Mouse (Mus musculus): ENCODE data around the gene Il6ra. TPM values are rescaled to one million over a fixed set of nuclear protein-coding genes. Genes with fewer than 3 reads are reported as not detected.

Gene Il6ra
- total RNA-seq, 2 experiments from 2014 or later, result 2.4 to 8.7 TPM

DNA sequence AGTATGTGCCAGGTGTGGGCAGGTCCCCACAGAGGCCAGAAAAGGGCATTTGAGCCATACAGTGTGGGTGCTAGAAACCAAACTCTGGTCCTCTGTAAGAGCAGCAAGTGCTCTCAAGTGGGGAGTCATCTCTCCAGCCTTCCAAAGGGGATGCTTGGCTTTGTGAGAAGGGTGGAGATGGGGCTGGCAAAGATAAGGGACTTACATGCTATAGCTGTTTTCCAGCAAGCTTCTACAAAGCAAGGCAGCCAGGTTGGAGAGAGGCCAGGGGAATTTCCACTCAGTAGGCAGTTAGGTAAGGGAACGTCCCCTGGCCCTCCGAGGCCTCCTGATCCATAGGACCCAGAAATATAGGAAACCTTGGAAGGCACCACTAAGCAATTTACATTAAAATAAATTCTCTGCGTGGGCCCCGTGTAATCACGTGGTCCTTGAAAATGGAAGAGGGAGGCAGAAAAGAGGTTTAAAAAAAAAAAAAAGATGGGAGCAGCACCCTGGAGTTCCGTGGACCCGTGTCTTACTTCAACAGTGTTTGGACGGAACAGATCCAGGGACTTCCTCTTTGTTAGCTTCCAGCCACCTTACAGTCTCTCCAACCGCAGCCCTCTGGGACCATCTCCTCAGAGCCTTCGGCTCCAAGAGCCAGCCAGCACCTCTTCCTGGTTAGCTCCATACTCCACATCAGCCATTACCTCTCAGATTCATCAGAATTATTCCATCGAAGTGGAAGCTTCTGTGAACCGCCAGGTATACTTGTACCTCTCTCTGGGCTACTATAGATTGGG lies 92.5 kb downstream of the Il6ra start:
- intact Hi-C loops (cut with DNase I; ENCODE audit: low total_unique reads), result no loop called here
- no peak for DNase-seq

DNA sequence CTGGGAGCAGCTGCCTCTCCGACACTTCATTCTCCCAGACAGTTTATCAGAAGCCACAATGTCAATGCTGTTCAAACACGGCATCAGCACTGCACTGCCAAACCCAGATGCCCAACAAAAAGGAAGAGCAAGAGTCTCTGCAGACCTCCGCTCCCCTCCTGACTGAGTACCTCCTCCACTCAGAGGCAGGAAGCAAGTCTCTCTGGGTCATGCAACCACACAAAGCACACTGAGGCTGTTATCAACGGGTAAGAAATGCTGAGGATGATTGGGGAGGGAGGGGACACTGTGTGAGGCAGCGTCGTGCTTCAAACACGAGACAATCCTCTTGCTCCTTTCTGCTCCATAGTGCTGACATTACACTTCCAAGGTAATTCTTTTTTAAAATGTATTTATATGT lies 93.1 kb downstream of the Il6ra start:
- intact Hi-C loops (cut with DNase I; ENCODE audit: low total_unique reads), result loop anchor here (5.0 kb wide), 1 partner anchor 37 kb away; no protein-coding TSS in a partner anchor
- no peak for DNase-seq

DNA sequence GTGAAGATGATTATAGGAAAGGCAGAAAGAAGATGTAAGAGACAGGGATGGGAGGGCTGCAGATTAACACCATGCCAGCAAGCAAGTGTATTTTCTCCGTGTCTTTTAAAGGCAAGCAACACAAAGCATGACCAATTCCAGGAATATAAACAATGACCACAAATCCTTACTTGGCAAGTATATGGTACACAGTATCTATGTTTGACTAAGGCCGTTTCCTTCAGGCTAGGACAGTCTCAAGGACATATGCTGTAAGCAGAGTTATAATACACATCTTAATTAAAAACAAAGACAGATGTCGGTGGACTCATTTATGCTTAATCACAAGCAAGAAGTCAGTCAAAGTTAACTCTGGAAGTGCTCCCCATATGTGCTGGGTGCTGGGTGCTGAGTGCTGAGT lies 94.4 kb downstream of the Il6ra start:
- intact Hi-C loops (cut with DNase I; ENCODE audit: low total_unique reads), result loop anchor here (5.0 kb wide), 1 partner anchor 39 kb away; no protein-coding TSS in a partner anchor
- DNase-seq, result no peak

DNA sequence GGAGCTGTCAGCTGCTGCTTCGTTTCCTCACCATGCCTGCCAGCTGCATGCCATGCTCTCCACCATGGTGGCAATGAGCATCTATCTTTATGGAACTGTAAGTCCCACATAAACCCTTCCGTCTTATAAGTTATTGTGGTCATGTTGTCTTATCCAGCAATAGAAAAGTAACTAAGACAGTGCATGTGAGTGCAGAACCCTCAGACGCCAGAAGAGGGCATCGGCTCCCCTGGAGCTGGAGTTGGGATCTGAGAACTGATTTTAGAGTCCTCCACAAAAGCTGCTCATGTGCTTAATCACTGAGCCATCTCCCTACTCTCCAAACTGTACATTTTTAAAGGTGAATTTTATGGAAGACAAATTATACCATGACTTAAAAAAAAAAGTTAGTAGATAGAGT lies 95.9 kb downstream of the Il6ra start:
- peak; percentile 40 for DNase-seq
- intact Hi-C loops (cut with DNase I; ENCODE audit: low total_unique reads), result loop anchor here (5.0 kb wide), 1 partner anchor 40 kb away; no protein-coding TSS in a partner anchor

Other genes with a start within 250 kb of the Il6ra start
- gene Adar, start 198.2 kb downstream of the Il6ra start, total RNA-seq (2021), result 1 to 10 TPM; 4.2 to 4.4 TPM
- gene Chrnb2, start 148.6 kb downstream of the Il6ra start, total RNA-seq (2021), result under 1 TPM; 0.12 to 0.13 TPM
- 10 to 100 TPM; 12.7 to 14.9 TPM for gene Ube2q1, start 139.6 kb downstream of the Il6ra start, total RNA-seq (2021)
- gene She, start 81.8 kb downstream of the Il6ra start, total RNA-seq (2021), result 1 to 10 TPM; 7.9 to 8.0 TPM
- gene Atp8b2, start 50.3 kb upstream of the Il6ra start, total RNA-seq (2021), result 10 to 100 TPM; 20.6 to 28.7 TPM
- 10 to 100 TPM; 45.2 to 50.2 TPM for gene Hax1, start 85.6 kb upstream of the Il6ra start, total RNA-seq (2021)
- gene 4933434E20Rik, start 138.4 kb upstream of the Il6ra start, total RNA-seq (2021), result 10 to 100 TPM; 46.8 to 56.9 TPM
- gene Ubap2l, start 139.4 kb upstream of the Il6ra start, total RNA-seq (2021), result 10 to 100 TPM; 90.4 to 95.0 TPM
- gene Tpm3, start 159.5 kb upstream of the Il6ra start, total RNA-seq (2021), result 100 to 1,000 TPM; 346 to 601 TPM
- under 1 TPM; 0.04 to 0.08 TPM for gene Nup210l, start 190.9 kb upstream of the Il6ra start, total RNA-seq (2021)